ENCODE assay signal across 8 mouse cellular contexts in the genomic region with DNA sequence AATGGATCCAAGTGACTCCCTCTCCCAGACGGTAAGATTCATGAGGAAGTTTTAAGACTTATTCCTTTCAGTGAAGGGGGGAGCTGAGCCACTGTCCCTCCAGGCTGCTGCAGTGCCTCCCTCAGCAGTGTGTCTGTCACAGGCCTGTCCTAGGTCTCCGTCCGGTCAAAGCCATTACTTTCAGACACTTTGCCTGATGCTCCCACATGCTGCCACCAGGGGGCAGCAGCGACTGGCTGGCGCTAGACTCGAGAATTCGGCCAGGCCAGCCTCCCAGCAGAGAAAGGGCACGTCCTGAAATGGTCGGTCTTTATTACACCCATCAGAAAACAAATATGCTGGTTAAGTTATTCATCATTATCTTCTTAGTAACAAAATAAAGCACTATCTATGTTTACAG. TPM values are rescaled to one million over a fixed set of nuclear protein-coding genes. Genes with fewer than 3 reads are reported as not detected.
DNase-seq lines count a peak whose midpoint lies in the region; ATAC-seq and TF ChIP-seq lines count a peak whose summit lies in the region.
"Had no signal": no experiment of that assay in that cellular context is flagged by ENCODE, and none has a peak within 500 bp of the region (broad histone marks: within the 10 kb centered on the region; RNA-seq: fewer than 3 reads in every experiment).

No protein-coding gene starts in this region.

- peak; percentile 98 for TF ChIP-seq CTCF in heart, postnatal 0 days (IDR thresholded peaks at IDR 0.05; ENCODE audit: low read depth)

- no peaks in the 10 kb centered on the region for H3K9me3 ChIP-seq in heart, postnatal 0 days (replicated peaks; ENCODE audit: control insufficient read depth, low read length)
- H3K9me3 ChIP-seq: liver, embryonic 15.5 days had no signal

- WGBS in heart, postnatal 0 days: 4% methylated on average over 9 of the region's 9 CpGs

- no peak overlapping the region for H3K4me3 ChIP-seq in heart, postnatal 0 days (ENCODE audit: low read depth, low read length)
- H3K4me3 ChIP-seq: liver, embryonic 15.5 days had no signal

- no peaks in the 10 kb centered on the region for H3K27me3 ChIP-seq in heart, postnatal 0 days (ENCODE audit: control insufficient read depth, insufficient read depth, low read length)
- H3K27me3 ChIP-seq: liver, embryonic 15.5 days had no signal

- H3K36me3 ChIP-seq in heart, postnatal 0 days (replicated peaks; ENCODE audit: control insufficient read depth, insufficient read depth, low read length): peaks cover 4% of the 10 kb centered on the region; the same call in 1 of the 2 replicates
- H3K36me3 ChIP-seq: liver, embryonic 15.5 days had no signal

- H3K27ac ChIP-seq in heart, postnatal 0 days (ENCODE audit: low read depth): no peak overlapping the region
- H3K27ac ChIP-seq: liver, embryonic 15.5 days had no signal

- H3K4me2 ChIP-seq in heart, postnatal 0 days (ENCODE audit: low read depth, low read length): no peak overlapping the region
- H3K4me2 ChIP-seq: liver, embryonic 15.5 days had no signal

- H3K4me1 ChIP-seq in heart, postnatal 0 days (ENCODE audit: control insufficient read depth, insufficient read depth): 0 out of 2 replicates have a peak, but pooled peaks cover 5% of the 10 kb centered on the region

- H3K9ac ChIP-seq in heart, postnatal 0 days (replicated peaks; ENCODE audit: low read depth, low read length): no peak overlapping the region
- H3K9ac ChIP-seq: liver, embryonic 15.5 days had no signal

- ATAC-seq in heart, postnatal 0 days (ENCODE audit: insufficient read depth, low read depth): peak; percentile 47
- ATAC-seq in monocyte, adult 5-6 weeks (replicated peaks; ENCODE audit: insufficient number of reproducible peaks, low FRiP score, low TSS enrichment, poor library complexity, severe bottlenecking): peak; percentile 47; the same call in 1 of the 2 replicates

- DNase-seq in urinary bladder, postnatal 14 days (ENCODE audit: low spot score): peak; percentile 32
- no peak for DNase-seq in urinary bladder, adult 18-20 months (ENCODE audit: low spot score in 2 of 2)
- peak; percentile 42 for DNase-seq in c-Kit-negative CD71-positive TER-119-positive erythroid progenitor cells, embryonic 14.5 days (ENCODE audit: low read depth, low spot score)
- peak; percentile 59 for DNase-seq in heart, postnatal 0 days (ENCODE audit: low spot score)
- DNase-seq in kidney, postnatal 4 days: peak; percentile 86 to 91
- no peak for DNase-seq in left cerebral cortex, postnatal 14 days (ENCODE audit: low spot score in 2 of 2)

- TF ChIP-seq EP300 in heart, postnatal 0 days (IDR thresholded peaks at IDR 0.05; ENCODE audit: low read depth): no peak

- intact Hi-C loops in left cerebral cortex, postnatal 14 days (cut with DNase I): loop anchor here (5.0 kb wide), 1 partner anchor 215 kb away; no protein-coding TSS in a partner anchor

RNA-seq across cellular contexts. Expression of gene Etnk2, which starts 18.6 kb away (rescaled TPM):
- total RNA-seq in heart, postnatal 0 days (2014; rRNA removed; ENCODE audit: low replicate concordance): 0.31 and 1.3 TPM in 2 replicates
- polyA plus RNA-seq in heart, postnatal 0 days (2015; fragmentation: Nextera tagmentation; extraction: Ambion mirVana): 0.41 and 0.97 TPM in 2 replicates
- 0.85 to 1.4 TPM in 2 of 3 replicates, not detected in the other for total RNA-seq in monocyte, adult 5-6 weeks (2017)
- total RNA-seq in left cerebral cortex, postnatal 14 days (2021): 1 to 10 TPM; 6.0 TPM

RNA-seq across cellular contexts. Expression of gene Ren1, which starts 31.7 kb away (rescaled TPM):
- total RNA-seq in heart, postnatal 0 days (2014; rRNA removed; ENCODE audit: low replicate concordance): not detected in 2 replicates
- polyA plus RNA-seq in heart, postnatal 0 days (2015; fragmentation: Nextera tagmentation; extraction: Ambion mirVana): 0.07 and 0.52 TPM in 2 replicates
- total RNA-seq in monocyte, adult 5-6 weeks (2017): not detected in 3 replicates
- total RNA-seq in left cerebral cortex, postnatal 14 days (2021): not detected

RNA-seq across cellular contexts. Expression of gene Sox13, which starts 42.2 kb away (rescaled TPM):
- total RNA-seq in heart, postnatal 0 days (2014; rRNA removed; ENCODE audit: low replicate concordance): 8.5 and 17.9 TPM in 2 replicates
- polyA plus RNA-seq in heart, postnatal 0 days (2015; fragmentation: Nextera tagmentation; extraction: Ambion mirVana): 3.0 and 3.3 TPM in 2 replicates
- total RNA-seq in monocyte, adult 5-6 weeks (2017): not detected in 3 replicates
- total RNA-seq in left cerebral cortex, postnatal 14 days (2021): 1 to 10 TPM; 6.5 to 9.9 TPM

Comparison
In these comparisons a context has a peak if more than half of its experiments do, and no peak if none do; other contexts are left out.
1. DNase-seq: peak in urinary bladder, postnatal 14 days (single experiment), c-Kit-negative CD71-positive TER-119-positive erythroid progenitor cells, embryonic 14.5 days (single experiment), heart, postnatal 0 days (single experiment) and kidney, postnatal 4 days (2 of 2); none in urinary bladder, adult 18-20 months (0 of 2) and left cerebral cortex, postnatal 14 days (0 of 2).